Mouse (Mus musculus) erythroblast, embryonic 14.5 days (primary cell): ENCODE results near the gene Tdrd7. TPM values are rescaled to one million over a fixed set of nuclear protein-coding genes. Genes with fewer than 3 reads are reported as not detected.

Experiments used
- H3K27me3 ChIP-seq: 2 replicates; pipeline ENCODE4 v1.6.1; 2012; ENCODE audit warnings: inconsistent platforms; ENCODE audit not compliant: control insufficient read depth
- H3K36me3 ChIP-seq: 2 replicates; pipeline ENCODE4 v1.6.1; 2012; ENCODE audit warnings: mild to moderate bottlenecking, inconsistent platforms; ENCODE audit not compliant: control insufficient read depth
- H3K4me1 ChIP-seq: 2 replicates; pipeline ENCODE4 v1.6.1; 2012; ENCODE audit warnings: inconsistent platforms; ENCODE audit not compliant: control insufficient read depth
- H3K4me3 ChIP-seq: replicated peaks from 2 replicates; pipeline ENCODE3; 2012; ENCODE audit warnings: moderate library complexity, mild to moderate bottlenecking, inconsistent platforms
- H3K9me3 ChIP-seq: 2 replicates; pipeline ENCODE4 v1.6.1; 2012; ENCODE audit warnings: low read length, inconsistent platforms, mixed read lengths; ENCODE audit not compliant: control insufficient read depth
- GATA1 ChIP-seq: IDR thresholded peaks from 2 replicates; pipeline ENCODE4 v1.6.1; 2012; ENCODE audit warnings: low read length, inconsistent platforms, mixed read lengths
- TAL1 ChIP-seq: IDR thresholded peaks from 3 replicates; pipeline ENCODE4 v1.6.1; 2012; ENCODE audit warnings: low read length, inconsistent platforms, mixed read lengths
- polyA plus RNA-seq: library from polyadenylated mRNA; stranded (reverse); fragments of >175 nt; gene quantifications from 2 replicates; pipeline ENCODE4 v1.2.3, GENCODE M21; 2012

The Tdrd7 gene
- 0.02 TPM in 1 of 2 replicates, not detected in the other for polyA plus RNA-seq

GRCm38 (mm10) chr4:45964771-45965439, at the start of gene Tdrd7:
TSS of gene Tdrd7 (plus strand) at chr4:45965334.
- no peaks in the 10 kb centered on the region for H3K9me3 ChIP-seq
- H3K4me3 ChIP-seq, result no peak within 1 kb of the TSS
- peaks cover 18% of the 10 kb centered on the region for H3K27me3 ChIP-seq
- TF ChIP-seq TAL1, result no peak
- no peak for TF ChIP-seq GATA1
- no peaks in the 10 kb centered on the region for H3K36me3 ChIP-seq
- H3K4me1 ChIP-seq, result no peaks in the 10 kb centered on the region

DNA sequence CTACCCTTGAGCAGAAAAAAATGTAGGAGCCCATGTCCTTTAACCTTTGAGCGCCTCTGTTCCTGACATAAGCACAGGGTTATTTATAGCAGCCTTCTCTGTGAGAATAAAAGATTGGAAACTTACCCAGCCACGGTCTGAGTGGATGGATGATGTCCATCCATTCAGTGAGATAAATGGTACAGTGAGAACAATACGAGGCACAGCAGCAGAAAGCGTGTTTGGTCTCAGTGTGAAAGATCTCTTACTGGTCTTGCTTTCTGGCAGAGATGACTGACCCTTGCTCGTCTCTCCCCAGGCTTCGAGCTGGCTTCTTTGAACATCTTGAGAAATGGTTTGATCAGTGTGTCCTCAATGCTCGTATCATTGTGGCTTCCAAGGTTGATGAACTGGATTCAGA, 48.0 kb upstream of the Tdrd7 start:
- no peaks in the 10 kb centered on the region; the same call in none of the 2 replicates for H3K9me3 ChIP-seq
- no peaks in the 10 kb centered on the region for H3K36me3 ChIP-seq
- H3K4me3 ChIP-seq, result no peak overlapping the region
- TF ChIP-seq GATA1, result no peak
- TF ChIP-seq TAL1, result no peak
- H3K27me3 ChIP-seq, result no peaks in the 10 kb centered on the region
- H3K4me1 ChIP-seq, result no peaks in the 10 kb centered on the region

DNA sequence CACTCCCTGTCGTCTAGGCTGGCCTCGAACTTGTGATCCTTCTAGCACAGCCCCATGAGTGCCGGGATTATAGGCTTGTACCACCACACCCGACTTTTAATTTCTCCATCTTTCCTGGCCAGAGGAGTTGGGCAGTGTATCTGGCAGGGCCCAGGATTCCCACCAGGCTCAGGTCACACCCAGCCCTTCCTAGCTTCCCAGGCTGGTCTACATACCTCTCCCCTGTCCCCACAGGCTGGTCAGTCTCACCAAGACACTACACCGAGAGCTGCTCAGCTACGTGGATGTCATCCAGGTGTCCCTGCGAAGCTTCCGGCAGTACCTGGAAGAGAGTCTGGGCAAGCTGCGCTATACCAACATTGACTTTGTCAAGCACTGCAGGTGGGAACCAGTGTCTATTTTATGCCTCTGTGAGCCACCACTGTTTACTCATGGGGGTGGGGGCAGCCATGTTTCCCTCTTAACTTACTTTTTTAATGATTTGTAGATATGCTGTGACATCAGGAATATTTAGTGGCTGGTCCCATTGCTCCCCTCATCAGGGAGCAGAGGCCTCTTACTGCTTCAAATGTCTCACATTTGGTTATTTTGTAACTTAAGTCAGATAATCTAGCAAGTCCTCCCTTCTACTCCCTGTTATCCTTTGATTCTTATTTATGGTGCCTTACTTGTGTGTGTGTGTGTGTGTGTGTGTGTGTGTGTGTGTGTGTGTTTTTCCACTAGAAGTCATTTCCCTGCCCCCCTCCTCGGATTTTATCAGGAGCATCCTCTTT, 43.3 kb upstream of the Tdrd7 start:
- Histone ChIP-seq H3K27me3 (no peaks in the 10 kb centered on the region), H3K4me1 (no peaks in the 10 kb centered on the region), H3K36me3 (no peaks in the 10 kb centered on the region), H3K4me3 (no peak overlapping the region), H3K9me3 (no peaks in the 10 kb centered on the region; the same call in 1 of the 2 replicates)
- TF ChIP-seq GATA1 (no peak), TAL1 (no peak)

GRCm38 (mm10) chr4:45924011-45924410, 41.1 kb upstream of the Tdrd7 start:
- H3K4me3 ChIP-seq, result no peak overlapping the region
- no peaks in the 10 kb centered on the region for H3K36me3 ChIP-seq
- no peak for TF ChIP-seq TAL1
- no peak for TF ChIP-seq GATA1
- no peaks in the 10 kb centered on the region for H3K9me3 ChIP-seq
- no peaks in the 10 kb centered on the region for H3K27me3 ChIP-seq
- no peaks in the 10 kb centered on the region for H3K4me1 ChIP-seq

DNA sequence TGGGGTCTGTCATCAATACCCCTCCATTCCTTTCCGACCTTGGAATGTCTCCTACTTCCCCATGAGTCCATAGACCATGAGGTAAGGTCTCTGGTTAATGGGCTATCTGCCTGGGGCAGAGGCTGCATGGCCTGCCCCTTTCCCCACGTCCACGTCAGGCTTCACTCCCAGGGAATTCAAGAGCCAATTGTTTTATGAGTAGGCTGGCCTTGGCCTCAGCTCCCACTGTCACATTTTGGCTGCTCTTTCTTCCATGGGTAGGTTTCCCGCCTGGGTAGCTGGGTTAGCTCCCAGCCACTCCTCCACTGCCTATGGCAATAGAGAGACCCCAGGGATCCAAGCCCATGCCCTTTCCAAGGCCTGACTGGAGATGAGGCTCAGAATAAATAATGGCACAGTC, 36.6 kb upstream of the Tdrd7 start:
- H3K36me3 ChIP-seq, result no peaks in the 10 kb centered on the region
- no peaks in the 10 kb centered on the region for H3K27me3 ChIP-seq
- no peak overlapping the region for H3K4me3 ChIP-seq
- no peak for TF ChIP-seq TAL1
- TF ChIP-seq GATA1, result no peak
- H3K4me1 ChIP-seq, result no peaks in the 10 kb centered on the region
- no peaks in the 10 kb centered on the region for H3K9me3 ChIP-seq

GRCm38 (mm10) chr4:45941628-45942044, 23.5 kb upstream of the Tdrd7 start:
- Histone ChIP-seq H3K4me1 (peaks cover 3% of the 10 kb centered on the region; the same call in 1 of the 2 replicates), H3K9me3 (no peaks in the 10 kb centered on the region), H3K4me3 (no peak overlapping the region), H3K27me3 (no peaks in the 10 kb centered on the region), H3K36me3 (no peaks in the 10 kb centered on the region)
- TF ChIP-seq GATA1, result no peak
- no peak for TF ChIP-seq TAL1

GRCm38 (mm10) chr4:45947729-45948128, 17.4 kb upstream of the Tdrd7 start:
- Histone ChIP-seq H3K4me3 (no peak overlapping the region), H3K27me3 (no peaks in the 10 kb centered on the region), H3K36me3 (no peaks in the 10 kb centered on the region), H3K4me1 (no peaks in the 10 kb centered on the region), H3K9me3 (no peaks in the 10 kb centered on the region)
- TF ChIP-seq GATA1 (no peak), TAL1 (no peak)

DNA sequence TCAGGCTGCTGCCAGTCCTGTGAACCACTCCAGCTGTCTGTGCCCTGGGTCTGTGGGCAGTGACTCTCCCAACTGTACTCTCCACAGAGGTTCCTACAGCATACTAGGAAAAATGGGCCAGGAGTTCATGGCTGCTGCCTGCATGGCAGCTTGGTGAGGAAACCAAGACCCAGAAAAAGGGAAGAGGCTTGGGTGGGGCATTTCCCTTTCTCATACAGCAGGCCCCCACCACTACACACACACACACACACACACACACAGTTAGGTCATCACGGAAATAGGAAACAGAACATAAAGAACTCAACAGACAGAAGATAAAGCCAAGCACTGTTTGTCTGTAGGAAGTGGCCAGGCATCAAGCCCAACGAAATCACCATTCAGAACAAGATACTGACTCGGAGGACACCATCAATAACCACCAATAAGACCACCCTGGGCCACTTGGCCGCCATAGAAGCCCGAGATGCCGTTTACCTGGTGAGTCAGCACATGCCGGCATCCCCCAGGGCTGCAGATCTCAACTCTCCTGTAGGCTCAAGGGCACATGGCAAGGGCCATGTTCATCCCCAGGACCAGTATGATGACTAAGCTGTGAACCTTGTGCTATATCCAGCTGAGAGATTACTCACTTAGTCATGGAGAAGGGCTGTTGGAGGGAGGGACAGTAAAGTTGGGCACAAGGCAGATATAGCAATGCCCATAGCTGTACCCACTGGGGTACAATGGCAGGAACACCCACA, 15.9 kb upstream of the Tdrd7 start:
- Histone ChIP-seq H3K27me3 (no peaks in the 10 kb centered on the region), H3K36me3 (no peaks in the 10 kb centered on the region), H3K9me3 (no peaks in the 10 kb centered on the region), H3K4me1 (no peaks in the 10 kb centered on the region), H3K4me3 (no peak overlapping the region)
- no peak for TF ChIP-seq TAL1
- no peak for TF ChIP-seq GATA1

DNA sequence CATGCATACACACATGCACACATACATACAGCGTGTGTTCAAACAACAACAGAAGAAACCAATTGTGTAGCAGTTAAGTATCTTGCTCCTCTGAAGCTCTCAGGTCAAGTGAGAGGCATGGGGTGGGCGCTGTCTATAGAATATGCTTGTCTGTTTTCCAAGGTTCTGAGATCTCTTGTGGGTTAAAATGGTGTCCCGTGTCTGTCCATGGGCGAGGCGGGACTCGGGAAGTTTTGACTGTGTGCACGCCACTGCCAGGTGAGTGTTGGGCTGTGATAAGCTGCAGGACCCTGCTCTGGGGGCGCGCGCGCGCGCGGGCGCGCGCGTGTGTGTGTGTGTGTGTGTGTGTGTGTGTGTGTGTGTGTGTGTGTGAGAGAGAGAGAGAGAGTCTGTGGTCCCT, 13.3 kb upstream of the Tdrd7 start:
- no peaks in the 10 kb centered on the region for H3K9me3 ChIP-seq
- H3K36me3 ChIP-seq, result no peaks in the 10 kb centered on the region
- H3K4me3 ChIP-seq, result no peak overlapping the region
- TF ChIP-seq GATA1 (no peak), TAL1 (no peak)
- H3K4me1 ChIP-seq, result no peaks in the 10 kb centered on the region
- no peaks in the 10 kb centered on the region for H3K27me3 ChIP-seq
